Mouse (Mus musculus): ENCODE data around the gene Olfr1329.
"Not testable (repeated sequence)": the region's sequence is repeated elsewhere in the genome, so short reads cannot be mapped to it uniquely, and the experiment has no call there.

The Olfr1329 gene
- long read RNA-seq, experiment 1 = 0 reads
- long read RNA-seq, experiment 2 = 0 reads

- intact Hi-C loops (cut with DNase I) = not testable (repeated sequence)
Measured at GRCm38 (mm10) chr4:118917365-118917764, at the start of gene Olfr1329. Gene Olfr1329, minus strand, starts transcription at chr4:118917465.

- intact Hi-C loops (cut with DNase I) = no loop called here
Measured at GRCm38 (mm10) chr4:118961141-118961628, 43.9 kb upstream of the Olfr1329 start, which contains the start of gene Lao1. Gene Lao1, plus strand, starts transcription at chr4:118961578.

DNA sequence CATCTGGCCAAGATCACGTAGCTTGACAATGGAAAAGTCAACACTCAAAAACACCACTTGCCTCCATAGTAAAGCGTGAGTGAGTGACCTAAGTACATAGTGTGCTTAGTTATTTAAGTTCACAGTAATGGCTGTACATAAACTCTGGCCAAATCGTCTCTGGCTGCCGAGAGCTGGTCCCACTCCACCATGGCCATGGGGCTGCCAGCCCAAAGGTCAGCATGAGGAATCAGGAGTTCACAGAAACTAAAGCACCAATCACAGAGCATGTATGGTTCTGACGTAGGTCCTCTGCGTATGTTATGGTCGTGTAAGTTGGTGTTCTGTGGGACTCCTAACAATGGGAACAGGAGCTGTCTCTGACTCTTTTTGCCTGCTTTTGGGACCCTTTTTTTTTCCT is 41.5 kb upstream of the Olfr1329 start:
- intact Hi-C loops (cut with DNase I) = no loop called here

DNA sequence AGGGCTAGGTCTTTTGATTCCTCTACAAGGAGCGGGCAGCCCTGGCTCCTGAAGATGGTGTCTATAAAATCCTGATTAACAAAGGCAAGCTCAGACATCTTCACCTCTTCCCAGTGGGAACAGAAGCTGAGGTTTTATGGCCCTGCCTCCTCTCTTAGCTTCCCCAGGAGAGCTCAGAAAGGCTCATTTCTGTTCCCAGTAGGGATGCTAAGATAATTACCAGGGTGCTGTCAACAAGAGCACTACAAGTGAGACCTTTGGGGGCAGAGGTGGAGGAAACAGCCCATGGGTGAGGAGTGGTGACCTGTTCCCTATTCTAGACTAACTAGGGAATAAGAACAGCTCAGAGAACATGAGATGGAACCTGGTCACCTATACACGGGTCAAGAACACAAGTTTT is 21.2 kb upstream of the Olfr1329 start, which contains the start of gene Olfr1328:
Gene Olfr1328 (minus strand): TSS at position 101 of the 400 bp plus-strand sequence.
- intact Hi-C loops (cut with DNase I) = no loop called here

DNA sequence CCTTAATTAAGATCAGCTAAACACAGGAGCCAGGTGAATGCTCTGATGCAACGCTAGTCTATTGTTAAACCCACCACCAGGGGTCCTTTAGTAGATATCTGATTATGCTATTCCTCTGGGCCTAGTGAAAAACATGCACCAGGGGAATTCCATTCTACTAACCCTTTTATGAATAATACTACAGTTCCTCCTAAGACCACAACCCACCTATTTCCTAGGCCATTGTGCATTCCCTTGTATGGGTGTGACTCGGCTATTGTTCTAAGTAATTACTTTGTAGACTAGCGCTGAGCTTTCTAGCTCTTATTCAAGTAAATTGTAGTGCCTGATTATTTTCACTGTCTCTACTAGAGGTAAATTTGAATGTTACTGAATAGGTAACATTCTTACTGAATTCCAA is 14.1 kb upstream of the Olfr1329 start:
- intact Hi-C loops (cut with DNase I) = not testable (repeated sequence)

- intact Hi-C loops (cut with DNase I) = no loop called here
Measured at GRCm38 (mm10) chr4:118901981-118902380, 15.3 kb downstream of the Olfr1329 start.

- intact Hi-C loops (cut with DNase I) = no loop called here
Measured at GRCm38 (mm10) chr4:118888297-118888696, 29.0 kb downstream of the Olfr1329 start, which contains the start of gene Olfr1330. Gene Olfr1330, plus strand, starts transcription at chr4:118888597.

DNA sequence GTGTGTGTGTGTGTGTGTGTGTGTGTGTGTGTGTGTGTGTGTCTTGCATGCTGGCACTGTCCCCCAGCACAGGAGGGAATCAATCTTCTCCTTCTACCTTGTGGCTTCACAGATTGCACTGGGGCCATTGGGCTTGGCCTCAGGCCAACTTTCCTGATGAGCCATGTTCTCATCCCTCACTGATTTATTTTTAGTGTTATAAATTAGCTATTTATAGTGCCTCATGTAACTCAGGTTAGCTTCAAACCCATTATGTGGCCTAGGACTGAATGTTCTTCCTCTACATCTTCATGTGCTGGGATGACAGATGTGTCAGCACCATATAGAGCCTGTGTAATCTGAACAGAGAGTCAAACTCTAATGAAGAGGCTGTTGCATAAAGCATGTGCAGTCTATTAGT is 49.7 kb downstream of the Olfr1329 start:
- intact Hi-C loops (cut with DNase I) = no loop called here

Data from adrenal gland (tissue).